Mouse (Mus musculus): Measurements from ENCODE around the gene Tnfrsf23. TPM values are rescaled to one million over a fixed set of nuclear protein-coding genes. Genes with fewer than 3 reads are reported as not detected.
"Not testable (repeated sequence)": the region's sequence is repeated elsewhere in the genome, so short reads cannot be mapped to it uniquely, and the experiment has no call there.

The Tnfrsf23 gene
- total and polyA plus RNA-seq, 3 experiments: 0.08 to 0.71 TPM; not detected in 1

- Histone ChIP-seq H3K9me3 (replicated peaks; ENCODE audit: low read length) (no peaks in the 10 kb centered on the region), H3K27ac (ENCODE audit: insufficient read depth, low read depth) (no peak overlapping the region), H3K79me2 (replicated peaks; ENCODE audit: control insufficient read depth, extremely low read depth, insufficient read depth, poor library complexity, severe bottlenecking) (no peaks in the 10 kb centered on the region), H3K9ac (ENCODE audit: insufficient read depth, low read depth) (no peak overlapping the region), H3K27me3 (replicated peaks) (peaks cover 2% of the 10 kb centered on the region), H3K4me1 (ENCODE audit: control insufficient read depth in 1 of 2, insufficient read depth in 2 of 2) (no peaks in the 10 kb centered on the region), H3K4me3 (replicated peaks in 1 of 3; ENCODE audit: low read depth in 2 of 3, low read length in 2 of 3, poor library complexity in 1 of 3) (no peak overlapping the region), H3K4me2 (ENCODE audit: insufficient read depth, low read depth, poor library complexity, severe bottlenecking) (no peak overlapping the region), H3K36me3 (replicated peaks in 1 of 2; ENCODE audit: control insufficient read depth in 1 of 2, insufficient read depth in 1 of 2, low read length in 1 of 2) (no peaks in the 10 kb centered on the region)
- in situ Hi-C loops (cut with MboI; ENCODE audit: low pct_ligation_motif_present, low pct_unique_long_range_greater_than_20kb, low sequenced_read_pairs) (no loop called here), dilution Hi-C loops (cut with MboI; ENCODE audit: extremely low pct_ligation_motif_present, extremely low pct_unique_long_range_greater_than_20kb, low sequenced_read_pairs) (no loop called here)
- DNase-seq (ENCODE audit: extremely low read depth): no peak
- TF ChIP-seq IRF4 (IDR thresholded peaks at IDR 0.05; ENCODE audit: low read depth, low read length) (no peak), POLR2A (IDR thresholded peaks at IDR 0.05; ENCODE audit: low read depth, low read length) (no peak), UBTF (IDR thresholded peaks at IDR 0.05; ENCODE audit: low read depth, low read length) (no peak), HCFC1 (IDR thresholded peaks at IDR 0.05; ENCODE audit: low read depth, low read length) (no peak), ZMIZ1 (IDR thresholded peaks at IDR 0.05; ENCODE audit: low read depth, low read length) (no peak), ZKSCAN1 (IDR thresholded peaks at IDR 0.05; ENCODE audit: borderline replicate concordance, low read depth, low read length) (no peak), EP300 (IDR thresholded peaks at IDR 0.05; ENCODE audit: low read length) (no peak), ZNF384 (IDR thresholded peaks at IDR 0.05; ENCODE audit: low read depth, low read length) (no peak), BHLHE40 (IDR thresholded peaks at IDR 0.05; ENCODE audit: low read depth, low read length) (no peak), MXI1 (IDR thresholded peaks at IDR 0.05; ENCODE audit: low read depth, low read length) (no peak), USF1 (IDR thresholded peaks at IDR 0.05; ENCODE audit: low read depth, low read length) (no peak), E2F4 (IDR thresholded peaks at IDR 0.05; ENCODE audit: insufficient replicate concordance, low read depth, low read length) (no peak), RCOR1 (conservative IDR thresholded peaks at IDR 0.05; ENCODE audit: low read depth, low read length) (no peak), CHD2 (IDR thresholded peaks at IDR 0.05; ENCODE audit: low read length) (no peak), PAX5 (IDR thresholded peaks at IDR 0.05; ENCODE audit: low read length) (no peak)
These were observed 24.9 kb downstream of the Tnfrsf23 start for GRCm38 (mm10) chr7:143660797-143661196.

- H3K27ac ChIP-seq (ENCODE audit: insufficient read depth, low read depth); H3K36me3 ChIP-seq (replicated peaks in 1 of 2; ENCODE audit: control insufficient read depth in 1 of 2, insufficient read depth in 1 of 2, low read length in 1 of 2); in situ Hi-C loops (cut with MboI; ENCODE audit: low pct_ligation_motif_present, low pct_unique_long_range_greater_than_20kb, low sequenced_read_pairs); H3K4me3 ChIP-seq (replicated peaks in 1 of 3; ENCODE audit: low read depth in 2 of 3, low read length in 2 of 3, poor library complexity in 1 of 3); H3K9ac ChIP-seq (ENCODE audit: insufficient read depth, low read depth); H3K9me3 ChIP-seq (replicated peaks; ENCODE audit: low read length); H3K27me3 ChIP-seq (replicated peaks); DNase-seq (ENCODE audit: extremely low read depth); H3K4me2 ChIP-seq (ENCODE audit: insufficient read depth, low read depth, poor library complexity, severe bottlenecking); dilution Hi-C loops (cut with MboI; ENCODE audit: extremely low pct_ligation_motif_present, extremely low pct_unique_long_range_greater_than_20kb, low sequenced_read_pairs); H3K79me2 ChIP-seq (replicated peaks; ENCODE audit: control insufficient read depth, extremely low read depth, insufficient read depth, poor library complexity, severe bottlenecking); H3K4me1 ChIP-seq (ENCODE audit: control insufficient read depth in 1 of 2, insufficient read depth in 2 of 2): not testable (repeated sequence)
These were observed 35.8 kb downstream of the Tnfrsf23 start for GRCm38 (mm10) chr7:143649769-143650346.

Measured in CH12.LX (cell line).